Mouse (Mus musculus) layer of hippocampus, adult 6 months (tissue): Measurements from ENCODE around the gene Aurka. TPM values are rescaled to one million over a fixed set of nuclear protein-coding genes. Genes with fewer than 3 reads are reported as not detected.

Source experiments
- long read RNA-seq, 2 experiments: library from polyadenylated mRNA; unstranded; transcript quantifications; one replicate each; pipeline ENCODE4 v2.0.0; 2019 to 2020
- polyA plus RNA-seq: library from polyadenylated mRNA; unstranded; fragments of <200 nt; fragmentation: Nextera tagmentation; gene quantifications from 2 replicates; pipeline ENCODE4 v1.2.3, GENCODE M21; 2021

Gene Aurka
- 1.5 and 1.8 TPM in 2 replicates for polyA plus RNA-seq
- long read RNA-seq, experiment 1, partial matches to known transcripts, result 0 of 4 reads
- long read RNA-seq, experiment 1, other reads (novel, unspliced or antisense), result 2 of 4 reads
- long read RNA-seq, experiment 2, partial matches to known transcripts, result 1 of 8 reads
- long read RNA-seq, experiment 2, other reads (novel, unspliced or antisense), result 4 of 8 reads

GRCm38 (mm10) chr2:172370411-172371223 is at the start of gene Aurka, which contains the start of gene Cstf1:
Gene Aurka, minus strand, starts transcription at chr2:172370535.
Gene Cstf1, plus strand, starts transcription at chr2:172370681.

DNA sequence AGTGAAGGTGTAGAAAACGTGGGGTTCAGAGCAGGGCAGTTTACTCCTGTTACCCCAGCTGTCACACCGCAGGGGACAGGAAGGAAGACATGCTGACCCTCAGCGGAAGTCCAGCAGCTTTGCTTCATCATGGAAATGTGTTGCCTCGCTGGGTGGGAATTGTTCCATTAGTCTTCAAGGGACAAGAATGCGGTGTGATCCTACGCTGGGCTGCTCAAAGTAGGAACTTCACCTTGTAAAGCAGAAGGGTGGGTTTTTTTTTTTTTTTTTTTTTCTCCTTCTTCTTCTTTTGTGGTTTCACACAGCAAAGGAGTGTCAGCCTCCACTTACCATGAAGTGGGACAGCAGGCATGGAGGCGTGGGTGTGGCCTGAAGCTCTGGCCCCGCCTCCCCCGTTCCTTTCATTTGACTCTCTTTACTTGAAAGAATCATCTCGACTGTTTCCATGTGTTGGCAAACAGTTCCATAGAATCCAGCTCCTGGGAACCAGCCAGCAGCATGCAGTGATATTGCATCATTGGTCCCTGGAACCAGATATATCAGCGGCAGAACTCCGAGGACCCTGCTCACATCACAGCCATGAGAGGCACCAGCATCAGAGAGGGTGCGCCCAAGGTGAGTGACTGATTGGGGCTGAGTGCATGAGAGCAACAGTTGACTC is 23.2 kb upstream of the Aurka start, which contains the start of gene Cass4:
TSS of gene Cass4 (plus strand) at position 404 of the 661 bp plus-strand sequence.

GRCm38 (mm10) chr2:172345258-172345738 is 25.0 kb downstream of the Aurka start, which contains the start of gene Fam210b:
Gene Fam210b, plus strand, starts transcription at chr2:172345565.

Other genes starting within 250 kb of the Aurka start
- gene Mc3r, start 122.0 kb downstream of the Aurka start, polyA plus RNA-seq, result 0.50 and 0.68 TPM in 2 replicates
- gene Fam210b, start 25.0 kb downstream of the Aurka start, polyA plus RNA-seq, result 23.6 and 25.1 TPM in 2 replicates
- gene Cstf1, start 146 bp upstream of the Aurka start, polyA plus RNA-seq, result 28.1 and 31.4 TPM in 2 replicates
- gene Cass4, start 23.3 kb upstream of the Aurka start, polyA plus RNA-seq, result 0.29 and 0.36 TPM in 2 replicates
- 60.5 and 65.4 TPM in 2 replicates for gene Rtf2, start 70.0 kb upstream of the Aurka start, polyA plus RNA-seq
- gene Gcnt7, start 88.1 kb upstream of the Aurka start, polyA plus RNA-seq, result not detected in 2 replicates
- gene Fam209, start 102.0 kb upstream of the Aurka start, polyA plus RNA-seq, result not detected in 2 replicates
- gene Tfap2c, start 179.1 kb upstream of the Aurka start, polyA plus RNA-seq, result not detected in 2 replicates